Mouse (Mus musculus) embryonic facial prominence, embryonic 13.5 days (tissue): ENCODE measurements around the gene Sppl2a. TPM values are rescaled to one million over a fixed set of nuclear protein-coding genes. Genes with fewer than 3 reads are reported as not detected.

ENCODE experiments used
- ATAC-seq: fragments of 200-750 bp; cut with Nextera tagmentation; 2 replicates; pipeline ENCODE4 v1.8.0; 2017; ENCODE audit warnings: low read depth; ENCODE audit not compliant: insufficient number of reproducible peaks, insufficient read depth, low FRiP score, low TSS enrichment
- H3K27ac ChIP-seq: fragments of 300-500 bp; sonication (generic); 2 replicates; pipeline ENCODE4 v1.5.1; 2015; ENCODE audit warnings: moderate library complexity, mild to moderate bottlenecking, inconsistent platforms
- H3K27me3 ChIP-seq: fragments of 300-500 bp; sonication (generic); 2 replicates; pipeline ENCODE4 v1.6.1; 2015; ENCODE audit warnings: mild to moderate bottlenecking, inconsistent platforms
- H3K36me3 ChIP-seq: fragments of 300-500 bp; sonication (generic); 2 replicates; pipeline ENCODE4 v1.6.1; 2015; ENCODE audit warnings: mild to moderate bottlenecking, inconsistent platforms
- H3K4me1 ChIP-seq: fragments of 300-500 bp; sonication (generic); 2 replicates; pipeline ENCODE4 v1.6.1; 2015; ENCODE audit warnings: inconsistent platforms
- H3K4me2 ChIP-seq: fragments of 300-500 bp; sonication (generic); 2 replicates; pipeline ENCODE4 v1.6.1; 2015; ENCODE audit warnings: moderate library complexity, mild to moderate bottlenecking, inconsistent platforms
- H3K4me3 ChIP-seq: fragments of 300-500 bp; sonication (generic); 2 replicates; pipeline ENCODE4 v1.5.1; 2015; ENCODE audit warnings: mild to moderate bottlenecking, inconsistent platforms
- H3K9ac ChIP-seq: fragments of 300-500 bp; sonication (generic); 2 replicates; pipeline ENCODE4 v1.6.1; 2015; ENCODE audit warnings: mild to moderate bottlenecking, inconsistent platforms
- H3K9me3 ChIP-seq: fragments of 300-500 bp; sonication (generic); 2 replicates; pipeline ENCODE4 v1.6.1; 2016; ENCODE audit warnings: inconsistent platforms
- WGBS: fragments of 180-500 bp; shearing (Covaris S2); methylation state at CpG from one replicate; pipeline ENCODE4 v1.1.7; 2015; ENCODE audit warnings: mixed read lengths; 5-methylcytosine and 5-hydroxymethylcytosine counted together
- microRNA-seq: library from miRNA; unstranded; fragments of <30 nt; microRNA quantifications from one replicate; pipeline ENCODE4, GENCODE M21; 2016
- polyA plus RNA-seq: library from polyadenylated mRNA; unstranded; fragments of >200 nt; fragmentation: Nextera tagmentation; extraction: Ambion mirVana; gene quantifications from 2 replicates; pipeline ENCODE4 v1.2.1, GENCODE M21; 2015

Gene Sppl2a
- polyA plus RNA-seq, 1 experiment from 2014 or later, result 56.1 TPM

GRCm38 (mm10) chr2:126865026-126865425, 68.0 kb downstream of the Sppl2a start:
- H3K4me3 ChIP-seq, result no peak overlapping the region
- H3K36me3 ChIP-seq, result no peaks in the 10 kb centered on the region
- no peak overlapping the region for H3K9ac ChIP-seq
- WGBS, result 93% methylated on average over 3 of the region's 3 CpGs
- H3K4me2 ChIP-seq, result no peak overlapping the region
- no peak overlapping the region for H3K27ac ChIP-seq
- no peak for ATAC-seq
- no peaks in the 10 kb centered on the region for H3K9me3 ChIP-seq
- H3K4me1 ChIP-seq, result no peaks in the 10 kb centered on the region
- H3K27me3 ChIP-seq, result no peaks in the 10 kb centered on the region

- Histone ChIP-seq H3K36me3 (peaks cover 42% of the 10 kb centered on the region), H3K9me3 (no peaks in the 10 kb centered on the region), H3K27ac (no peak overlapping the region), H3K27me3 (no peaks in the 10 kb centered on the region), H3K4me2 (no peak overlapping the region), H3K9ac (no peak overlapping the region), H3K4me1 (no peaks in the 10 kb centered on the region), H3K4me3 (no peak overlapping the region)
- no peak for ATAC-seq
- WGBS, result 93% methylated on average over 4 of the region's 4 CpGs
Measured at GRCm38 (mm10) chr2:126844751-126845150, 88.3 kb downstream of the Sppl2a start.

Small RNA genes lying within 50 kb of the gene (microRNA-seq; reads per million reads assigned to microRNA genes)
- gene Mir3473g, result 0.55 reads per million

Other genes starting within 250 kb of the Sppl2a start
- gene Usp8, start 225.9 kb downstream of the Sppl2a start, polyA plus RNA-seq, result 36.5 and 43.4 TPM in 2 replicates
- gene Usp50, start 149.8 kb downstream of the Sppl2a start, polyA plus RNA-seq, result 2.8 TPM in 2 replicates
- 64.0 and 65.6 TPM in 2 replicates for gene Trpm7, start 57.0 kb downstream of the Sppl2a start, polyA plus RNA-seq
- gene Ap4e1, start 75.5 kb upstream of the Sppl2a start, polyA plus RNA-seq, result 11.3 and 13.1 TPM in 2 replicates
- 55.4 and 63.4 TPM in 2 replicates for gene Blvra, start 137.4 kb upstream of the Sppl2a start, polyA plus RNA-seq
- gene Ncaph, start 200.7 kb upstream of the Sppl2a start, polyA plus RNA-seq, result 80.3 and 81.6 TPM in 2 replicates
- gene Itpripl1, start 210.2 kb upstream of the Sppl2a start, polyA plus RNA-seq, result 27.1 and 32.0 TPM in 2 replicates